Mouse (Mus musculus) limb, embryonic 13.5 days (tissue): ENCODE data around the gene Aatf. TPM values are rescaled to one million over a fixed set of nuclear protein-coding genes. Genes with fewer than 3 reads are reported as not detected.

ENCODE experiments used
- ATAC-seq: fragments of 200-750 bp; cut with Nextera tagmentation; 2 replicates; pipeline ENCODE4 v1.8.0; 2017; ENCODE audit warnings: low read depth, moderate number of reproducible peaks, moderate TSS enrichment; ENCODE audit not compliant: low FRiP score
- H3K27ac ChIP-seq: fragments of 300-500 bp; sonication (generic); 2 replicates; pipeline ENCODE4 v1.5.1; 2015; ENCODE audit warnings: inconsistent platforms, mild to moderate bottlenecking, moderate library complexity
- H3K27me3 ChIP-seq: fragments of 300-500 bp; sonication (generic); 2 replicates; pipeline ENCODE4 v1.6.1; 2015; ENCODE audit warnings: mild to moderate bottlenecking, inconsistent platforms
- H3K36me3 ChIP-seq: fragments of 300-500 bp; sonication (generic); 2 replicates; pipeline ENCODE4 v1.6.1; 2015; ENCODE audit warnings: inconsistent platforms, mild to moderate bottlenecking, moderate library complexity
- H3K4me1 ChIP-seq: fragments of 300-500 bp; sonication (generic); 2 replicates; pipeline ENCODE4 v1.6.1; 2015; ENCODE audit warnings: inconsistent platforms
- H3K4me2 ChIP-seq: fragments of 300-500 bp; sonication (generic); replicated peaks from 2 replicates; pipeline ENCODE4 v1.6.1; 2015; ENCODE audit warnings: inconsistent platforms, mild to moderate bottlenecking, moderate library complexity
- H3K4me3 ChIP-seq: fragments of 300-500 bp; sonication (generic); 2 replicates; pipeline ENCODE4 v1.5.1; 2015; ENCODE audit warnings: moderate library complexity, mild to moderate bottlenecking, inconsistent platforms
- H3K9ac ChIP-seq: fragments of 300-500 bp; sonication (generic); 2 replicates; pipeline ENCODE4 v1.6.1; 2015; ENCODE audit warnings: mild to moderate bottlenecking, inconsistent platforms
- H3K9me3 ChIP-seq: fragments of 300-500 bp; sonication (generic); 2 replicates; pipeline ENCODE4 v1.6.1; 2016; ENCODE audit warnings: inconsistent platforms
- WGBS: fragments of 180-500 bp; shearing (Covaris S2); methylation state at CpG from one replicate; pipeline ENCODE4 v1.1.7; 2015; 5-methylcytosine and 5-hydroxymethylcytosine counted together
- polyA plus RNA-seq: library from polyadenylated mRNA; unstranded; fragments of >200 nt; fragmentation: Nextera tagmentation; extraction: Ambion mirVana; gene quantifications from 2 replicates; pipeline ENCODE4 v1.2.1, GENCODE M21; 2015

Aatf gene
- polyA plus RNA-seq, 1 experiment from 2014 or later = 55.7 TPM

- peak overlapping the region; percentile 16; the same call in 1 of the 2 replicates for H3K4me3 ChIP-seq
- no peaks in the 10 kb centered on the region for H3K9me3 ChIP-seq
- WGBS = 10% methylated on average over 34 of the region's 34 CpGs
- H3K4me2 ChIP-seq = no peak overlapping the region
- peaks cover 96% of the 10 kb centered on the region for H3K27me3 ChIP-seq
- H3K27ac ChIP-seq = no peak overlapping the region
- no peak overlapping the region for H3K9ac ChIP-seq
- H3K36me3 ChIP-seq = no peaks in the 10 kb centered on the region
- ATAC-seq = no peak
- peaks cover 16% of the 10 kb centered on the region for H3K4me1 ChIP-seq
Observed at GRCm38 (mm10) chr11:84519576-84520268, 6.4 kb upstream of the Aatf start.

- no peaks in the 10 kb centered on the region for H3K9me3 ChIP-seq
- no peak overlapping the region for H3K4me3 ChIP-seq
- peaks cover 96% of the 10 kb centered on the region for H3K27me3 ChIP-seq
- ATAC-seq = no peak
- no peak overlapping the region for H3K9ac ChIP-seq
- no peaks in the 10 kb centered on the region for H3K36me3 ChIP-seq
- WGBS = 25% methylated on average over 12 of the region's 12 CpGs
- no peak overlapping the region for H3K4me2 ChIP-seq
- H3K4me1 ChIP-seq = peaks cover 9% of the 10 kb centered on the region; the same call in 1 of the 2 replicates
- H3K27ac ChIP-seq = no peak overlapping the region
Observed at GRCm38 (mm10) chr11:84519036-84519435, 5.7 kb upstream of the Aatf start.

GRCm38 (mm10) chr11:84518261-84518660 is 4.9 kb upstream of the Aatf start:
- H3K36me3 ChIP-seq = no peaks in the 10 kb centered on the region
- no peak overlapping the region for H3K27ac ChIP-seq
- H3K9me3 ChIP-seq = no peaks in the 10 kb centered on the region
- peaks cover 5% of the 10 kb centered on the region; the same call in 1 of the 2 replicates for H3K4me1 ChIP-seq
- no peak overlapping the region for H3K4me3 ChIP-seq
- H3K4me2 ChIP-seq = no peak overlapping the region
- ATAC-seq = no peak
- 39% methylated on average over 5 of the region's 5 CpGs for WGBS
- H3K9ac ChIP-seq = no peak overlapping the region
- H3K27me3 ChIP-seq = peaks cover 90% of the 10 kb centered on the region

DNA sequence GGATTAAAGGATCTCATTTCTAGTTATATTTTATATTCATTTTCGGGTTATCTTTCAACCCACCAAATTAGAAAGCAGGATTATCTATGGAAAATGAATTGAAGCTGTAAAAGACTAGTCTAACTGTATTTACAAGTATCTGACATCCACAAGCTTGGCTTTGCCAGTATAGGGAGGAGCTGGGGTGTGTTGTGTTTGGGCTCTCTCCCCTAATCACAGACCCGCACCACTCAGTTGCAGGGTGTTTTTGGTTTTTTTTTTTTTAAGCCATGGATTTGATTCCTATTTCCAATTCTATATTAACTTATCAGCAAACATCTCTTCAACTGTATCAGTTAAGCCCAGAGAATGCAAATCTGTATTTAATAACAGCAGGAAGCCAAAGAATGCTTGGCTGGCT is 4.1 kb upstream of the Aatf start:
- Histone ChIP-seq H3K4me2 (no peak overlapping the region), H3K27me3 (peaks cover 82% of the 10 kb centered on the region), H3K9ac (no peak overlapping the region), H3K9me3 (no peaks in the 10 kb centered on the region), H3K36me3 (no peaks in the 10 kb centered on the region), H3K4me3 (no peak overlapping the region), H3K27ac (no peak overlapping the region), H3K4me1 (peaks cover 6% of the 10 kb centered on the region)
- ATAC-seq = no peak
- 28% methylated on average over 2 of the region's 2 CpGs for WGBS

- H3K4me1 ChIP-seq = peaks cover 12% of the 10 kb centered on the region
- H3K9me3 ChIP-seq = no peaks in the 10 kb centered on the region
- no peaks in the 10 kb centered on the region for H3K36me3 ChIP-seq
- no peak overlapping the region for H3K4me3 ChIP-seq
- no peak overlapping the region for H3K9ac ChIP-seq
- no peak overlapping the region for H3K4me2 ChIP-seq
- no peak overlapping the region for H3K27ac ChIP-seq
- ATAC-seq = no peak
- 9% methylated on average over 14 of the region's 14 CpGs for WGBS
- peaks cover 75% of the 10 kb centered on the region for H3K27me3 ChIP-seq
Observed at GRCm38 (mm10) chr11:84516501-84517240, 3.3 kb upstream of the Aatf start.

GRCm38 (mm10) chr11:84512031-84512430 is 1.3 kb downstream of the Aatf start:
- WGBS = 81% methylated on average over 1 of the region's 1 CpGs
- Histone ChIP-seq H3K27ac (no peak overlapping the region), H3K4me3 (peak overlapping the region; percentile 79), H3K27me3 (peaks cover 32% of the 10 kb centered on the region), H3K36me3 (peaks cover 31% of the 10 kb centered on the region), H3K4me1 (peaks cover 12% of the 10 kb centered on the region), H3K9ac (peak overlapping the region; percentile 87; the same call in 1 of the 2 replicates), H3K9me3 (no peaks in the 10 kb centered on the region), H3K4me2 (peak overlapping the region; percentile 82)
- no peak for ATAC-seq

- 97% methylated on average over 1 of the region's 1 CpGs for WGBS
Observed at GRCm38 (mm10) chr11:84504296-84504695, 9.0 kb downstream of the Aatf start.

GRCm38 (mm10) chr11:84497944-84498343 is 15.4 kb downstream of the Aatf start:
- no peak overlapping the region for H3K27ac ChIP-seq
- H3K9ac ChIP-seq = no peak overlapping the region
- H3K4me2 ChIP-seq = no peak overlapping the region
- H3K9me3 ChIP-seq = no peaks in the 10 kb centered on the region
- no peaks in the 10 kb centered on the region for H3K27me3 ChIP-seq
- H3K36me3 ChIP-seq = peaks cover 29% of the 10 kb centered on the region
- WGBS = 65% methylated on average over 2 of the region's 2 CpGs
- no peak for ATAC-seq
- no peaks in the 10 kb centered on the region for H3K4me1 ChIP-seq
- H3K4me3 ChIP-seq = no peak overlapping the region

More at GRCm38 (mm10) chr11:84504296-84504695, 9.0 kb downstream of the Aatf start:
- Histone ChIP-seq H3K36me3 (peaks cover 51% of the 10 kb centered on the region), H3K9me3 (peaks cover 3% of the 10 kb centered on the region; the same call in 1 of the 2 replicates), H3K27me3 (no peaks in the 10 kb centered on the region), H3K4me1 (no peaks in the 10 kb centered on the region), H3K4me3 (no peak overlapping the region), H3K9ac (no peak overlapping the region), H3K27ac (no peak overlapping the region), H3K4me2 (no peak overlapping the region)
- no peak for ATAC-seq

GRCm38 (mm10) chr11:84496901-84497300 is 16.4 kb downstream of the Aatf start:
- Histone ChIP-seq H3K4me3 (no peak overlapping the region), H3K27ac (no peak overlapping the region), H3K4me1 (no peaks in the 10 kb centered on the region), H3K9me3 (no peaks in the 10 kb centered on the region), H3K36me3 (peaks cover 31% of the 10 kb centered on the region), H3K27me3 (no peaks in the 10 kb centered on the region), H3K9ac (no peak overlapping the region), H3K4me2 (no peak overlapping the region)
- no peak for ATAC-seq

DNA sequence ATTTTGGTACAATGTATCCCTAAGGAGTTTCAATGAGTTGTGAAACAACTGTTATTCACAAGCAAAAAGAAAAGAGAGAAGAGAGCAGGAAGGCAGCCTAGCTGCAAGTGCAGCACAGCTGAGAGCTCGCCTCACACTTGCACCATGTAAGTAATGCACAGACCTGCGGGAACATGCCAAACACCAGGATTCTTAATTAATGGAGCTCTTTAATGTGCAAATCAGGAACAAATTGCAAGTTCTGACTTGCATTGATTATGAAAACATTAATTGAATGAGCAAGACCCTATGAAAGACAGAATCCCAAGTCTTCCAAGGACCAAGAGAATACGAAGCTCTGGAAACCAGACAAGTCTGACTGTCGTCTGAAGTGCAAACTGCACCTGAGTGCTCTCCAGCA is 17.5 kb downstream of the Aatf start:
- no peak overlapping the region for H3K27ac ChIP-seq
- ATAC-seq = no peak
- 70% methylated on average over 4 of the region's 4 CpGs for WGBS
- H3K9ac ChIP-seq = no peak overlapping the region
- H3K9me3 ChIP-seq = no peaks in the 10 kb centered on the region
- H3K4me2 ChIP-seq = no peak overlapping the region
- H3K27me3 ChIP-seq = no peaks in the 10 kb centered on the region
- H3K36me3 ChIP-seq = peaks cover 37% of the 10 kb centered on the region
- H3K4me1 ChIP-seq = no peaks in the 10 kb centered on the region
- no peak overlapping the region for H3K4me3 ChIP-seq

- H3K4me1 ChIP-seq = no peaks in the 10 kb centered on the region
- no peaks in the 10 kb centered on the region for H3K27me3 ChIP-seq
- H3K4me3 ChIP-seq = no peak overlapping the region
- no peaks in the 10 kb centered on the region for H3K9me3 ChIP-seq
- 63% methylated on average over 7 of the region's 7 CpGs for WGBS
- no peak for ATAC-seq
- no peaks in the 10 kb centered on the region for H3K36me3 ChIP-seq
- H3K27ac ChIP-seq = no peak overlapping the region
- H3K4me2 ChIP-seq = no peak overlapping the region
- no peak overlapping the region for H3K9ac ChIP-seq
Observed at GRCm38 (mm10) chr11:84481661-84482060, 31.7 kb downstream of the Aatf start.

GRCm38 (mm10) chr11:84480451-84480850 is 32.9 kb downstream of the Aatf start:
- no peak for ATAC-seq
- Histone ChIP-seq H3K9me3 (no peaks in the 10 kb centered on the region), H3K4me3 (no peak overlapping the region), H3K4me1 (no peaks in the 10 kb centered on the region), H3K36me3 (no peaks in the 10 kb centered on the region), H3K27ac (no peak overlapping the region), H3K9ac (no peak overlapping the region), H3K27me3 (no peaks in the 10 kb centered on the region), H3K4me2 (no peak overlapping the region)
- 75% methylated on average over 3 of the region's 3 CpGs for WGBS
